ENCODE assay signal across 18 mouse cellular contexts in genomic region chr16:33611291-33611690, GRCm38 (mm10).
"Had no signal": no experiment of that assay in that cellular context is flagged by ENCODE, and none has a peak within 500 bp of the region (broad histone marks: within the 10 kb centered on the region; RNA-seq: fewer than 3 reads in every experiment).

No protein-coding gene starts in this region.

- H3K36me3 ChIP-seq: limb, embryonic 12.5 days; liver, embryonic 13.5 days; lung, embryonic 15.5 days; midbrain, embryonic 12.5 days; neural tube, embryonic 13.5 days had no signal

- DNase-seq: kidney, adult 8-10 months; kidney, postnatal 25 days; liver; liver, embryonic 13.5 days; liver, postnatal 0 days; lung, postnatal 14 days; retina, postnatal 1 day; right cerebral cortex, postnatal 4 days; spleen, adult 18-20 months; thymus, adult 18-20 months; thymus, postnatal 14 days had no signal

- H3K27ac ChIP-seq: left cerebral cortex, adult 2 months; limb, embryonic 12.5 days; liver, embryonic 13.5 days; lung, embryonic 15.5 days; macrophage; neural tube, embryonic 13.5 days had no signal

- H3K9me3 ChIP-seq: limb, embryonic 12.5 days; liver, embryonic 13.5 days; lung, embryonic 15.5 days; midbrain, embryonic 12.5 days; neural tube, embryonic 13.5 days had no signal

- H3K27me3 ChIP-seq: limb, embryonic 12.5 days; liver, embryonic 13.5 days; lung, embryonic 15.5 days; midbrain, embryonic 12.5 days; neural tube, embryonic 13.5 days had no signal

- H3K4me2 ChIP-seq: limb, embryonic 12.5 days; liver, embryonic 13.5 days; lung, embryonic 15.5 days; midbrain, embryonic 12.5 days; neural tube, embryonic 13.5 days had no signal

- ATAC-seq: liver, postnatal 0 days had no signal

- H3K9ac ChIP-seq: limb, embryonic 12.5 days; liver, embryonic 13.5 days; liver, postnatal 0 days; lung, embryonic 15.5 days; midbrain, embryonic 12.5 days; neural tube, embryonic 13.5 days had no signal

- H3K4me3 ChIP-seq: left cerebral cortex, adult 2 months; limb, embryonic 12.5 days; liver, embryonic 13.5 days; lung, embryonic 15.5 days; megakaryocyte, embryonic 14.5 days; midbrain, embryonic 12.5 days; neural tube, embryonic 13.5 days had no signal

- H3K4me1 ChIP-seq: limb, embryonic 12.5 days; liver, embryonic 13.5 days; megakaryocyte, embryonic 14.5 days had no signal
